Mouse (Mus musculus): ENCODE data around the gene RPS10-NUDT3. TPM values are rescaled to one million over a fixed set of nuclear protein-coding genes. Genes with fewer than 3 reads are reported as not detected.

RPS10-NUDT3 gene
- total RNA-seq, 2 experiments from 2014 or later = not detected

DNA sequence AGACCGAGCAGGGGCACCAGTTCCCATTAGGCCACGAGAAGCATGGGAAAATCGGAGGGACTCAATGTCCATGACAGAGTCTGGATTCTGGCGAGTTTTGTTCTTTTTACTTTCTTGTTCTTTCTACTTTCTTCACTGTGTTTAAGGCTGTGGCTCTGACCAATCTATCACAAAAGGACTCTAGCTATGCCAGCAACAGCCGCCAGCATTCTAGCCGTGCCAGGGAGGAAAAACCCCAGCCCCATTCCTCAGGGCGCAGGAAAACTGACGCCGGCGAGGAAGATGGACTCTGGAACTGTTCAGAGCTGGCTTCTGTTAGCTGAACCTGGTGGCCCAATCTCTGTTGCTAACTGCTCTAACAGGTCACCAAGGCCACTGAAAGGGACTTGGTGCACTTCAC, 56.5 kb downstream of the RPS10-NUDT3 start:
- intact Hi-C loops (cut with DNase I) = no loop called here
- peak; percentile 59 for DNase-seq

- peak; percentile 62 for DNase-seq
- intact Hi-C loops (cut with DNase I) = no loop called here
Observed at GRCm38 (mm10) chr17:27577468-27577867, 57.6 kb downstream of the RPS10-NUDT3 start.

DNA sequence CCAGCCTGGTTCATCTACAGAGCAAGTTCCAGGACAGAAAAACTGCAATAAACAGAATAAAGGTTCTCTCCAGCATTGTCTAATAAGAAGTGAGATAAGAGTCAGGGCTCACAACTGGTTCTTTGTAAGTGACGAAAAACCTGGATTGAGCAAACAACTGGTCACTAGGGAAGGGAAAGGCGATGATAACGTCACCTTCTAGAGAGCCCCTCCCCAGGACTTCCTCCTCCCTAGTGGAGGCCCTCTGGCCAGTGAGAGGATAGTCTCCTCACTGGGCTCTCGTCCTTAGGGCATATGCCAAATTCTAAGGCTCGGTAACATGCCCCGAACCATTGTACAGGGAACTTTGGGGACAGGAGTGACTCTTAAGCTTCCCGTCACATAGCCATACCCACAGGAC, 59.0 kb downstream of the RPS10-NUDT3 start:
- intact Hi-C loops (cut with DNase I) = no loop called here

DNA sequence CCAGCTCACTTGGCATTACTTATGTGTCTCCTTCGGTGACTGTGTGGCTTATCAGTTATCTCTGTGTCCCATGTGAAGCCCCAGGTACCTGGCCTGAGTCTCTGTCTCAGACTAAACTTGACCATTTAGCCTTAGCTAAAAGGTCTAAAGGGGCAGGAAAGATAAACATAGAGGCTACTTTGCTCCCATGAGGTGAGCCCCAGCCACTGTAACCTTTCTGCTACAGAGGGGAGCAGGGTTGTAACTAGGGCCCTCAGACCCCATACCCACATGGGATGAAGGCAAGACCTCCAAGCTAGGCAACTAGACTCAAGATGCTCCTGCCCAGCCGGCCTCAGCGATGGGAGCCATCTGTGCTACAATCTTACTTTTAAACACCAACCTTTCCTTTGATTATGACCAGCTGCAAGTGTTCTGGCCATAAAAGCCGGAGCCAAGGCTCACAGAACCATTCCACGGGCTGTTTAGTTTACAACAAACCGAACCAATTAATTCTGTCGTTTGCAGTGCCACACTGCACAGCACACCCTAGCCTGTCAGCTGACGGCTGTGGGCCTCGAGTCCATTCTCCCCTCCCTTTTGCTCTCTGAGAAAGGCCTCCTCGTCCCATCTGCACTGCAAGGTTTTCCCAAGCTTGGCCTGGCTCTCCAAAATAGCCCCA, 59.8 kb downstream of the RPS10-NUDT3 start:
- DNase-seq = no peak
- intact Hi-C loops (cut with DNase I) = no loop called here

More for the DNA sequence above, 59.0 kb downstream of the RPS10-NUDT3 start:
- DNase-seq = no peak

DNA sequence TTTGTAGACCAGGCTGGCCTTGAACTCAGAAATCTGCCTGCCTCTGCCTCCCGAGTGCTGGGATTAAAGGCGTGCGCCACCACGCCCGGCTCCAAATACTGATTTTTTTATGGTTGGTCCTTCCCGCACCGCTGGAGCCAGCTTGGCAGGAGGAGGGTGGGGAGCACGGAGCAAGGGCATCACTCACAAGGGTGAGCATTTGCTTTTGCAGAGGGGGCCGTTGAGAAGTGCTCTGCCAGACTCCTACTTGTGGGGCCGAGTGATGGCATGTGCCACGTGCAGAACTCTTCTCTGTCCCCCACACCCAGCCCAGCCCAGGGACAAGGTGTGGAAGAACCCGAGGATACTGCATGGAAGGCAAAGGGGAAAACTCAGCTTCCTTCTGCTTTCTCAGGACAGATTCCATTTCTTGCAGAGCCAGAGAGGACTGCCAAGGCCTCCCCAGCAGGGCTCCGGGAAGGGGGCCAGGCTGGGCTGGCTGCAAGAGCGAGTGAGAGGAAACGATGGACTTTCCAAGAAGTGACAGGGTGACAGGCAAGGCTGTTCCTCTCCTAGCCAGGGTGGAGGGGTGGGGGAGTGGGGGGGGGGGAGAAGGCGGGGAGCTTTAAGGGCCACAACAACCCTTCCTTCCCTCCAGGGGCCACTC, 60.4 kb downstream of the RPS10-NUDT3 start:
- intact Hi-C loops (cut with DNase I) = no loop called here
- peak; percentile 93 for DNase-seq

DNA sequence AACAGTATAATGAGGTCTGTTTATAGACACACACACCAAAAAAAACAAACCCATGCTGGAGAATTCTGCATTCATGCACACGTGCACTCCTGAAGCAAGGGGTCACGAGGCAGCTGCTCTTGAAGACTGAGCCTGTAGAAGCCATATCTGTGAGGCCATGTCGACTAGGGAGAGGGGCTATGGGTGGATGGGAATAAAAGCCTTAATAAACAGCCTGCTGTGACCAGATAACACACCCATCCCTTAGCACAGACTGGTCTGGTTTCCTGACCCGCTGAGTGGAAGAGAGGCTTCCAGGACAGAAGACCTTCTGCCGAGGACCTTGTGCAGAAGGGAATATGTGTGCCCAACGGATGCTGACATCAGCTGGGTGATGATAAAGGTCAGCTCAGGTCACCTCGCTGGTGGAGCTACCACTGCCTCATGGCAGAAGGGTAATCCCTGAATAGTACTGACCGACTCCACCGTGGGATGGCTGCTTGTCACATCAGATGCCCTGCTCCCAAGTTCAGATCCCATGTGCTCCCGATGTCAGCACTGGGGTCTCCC, 61.2 kb downstream of the RPS10-NUDT3 start:
- intact Hi-C loops (cut with DNase I) = no loop called here
- DNase-seq = no peak

- intact Hi-C loops (cut with DNase I) = no loop called here
- DNase-seq = no peak
Observed at GRCm38 (mm10) chr17:27571315-27571714, 63.7 kb downstream of the RPS10-NUDT3 start.

DNA sequence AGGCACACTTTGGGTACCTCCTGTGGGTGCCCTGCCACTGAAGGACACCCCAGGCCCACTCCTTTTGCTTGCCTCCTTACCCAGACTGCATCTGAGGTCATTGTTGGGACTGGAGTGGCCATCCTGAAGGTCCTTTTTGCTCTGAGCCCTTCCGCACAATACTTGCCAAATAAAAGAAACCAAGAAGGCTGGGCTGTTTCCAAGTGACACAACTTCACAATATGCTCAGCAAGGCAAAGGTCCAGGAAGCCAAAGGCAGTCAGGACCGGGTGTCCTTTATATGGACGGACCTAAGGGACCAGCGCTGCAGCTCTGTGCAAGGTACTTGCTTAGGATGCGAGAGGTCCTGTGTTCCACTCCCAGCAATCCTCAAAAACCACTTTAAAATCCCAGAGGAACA, 66.8 kb downstream of the RPS10-NUDT3 start:
- DNase-seq = no peak
- intact Hi-C loops (cut with DNase I) = loop anchor here (5.0 kb wide), 1 partner anchor 54 kb away; the partner anchor contains the start of gene Nudt3

DNA sequence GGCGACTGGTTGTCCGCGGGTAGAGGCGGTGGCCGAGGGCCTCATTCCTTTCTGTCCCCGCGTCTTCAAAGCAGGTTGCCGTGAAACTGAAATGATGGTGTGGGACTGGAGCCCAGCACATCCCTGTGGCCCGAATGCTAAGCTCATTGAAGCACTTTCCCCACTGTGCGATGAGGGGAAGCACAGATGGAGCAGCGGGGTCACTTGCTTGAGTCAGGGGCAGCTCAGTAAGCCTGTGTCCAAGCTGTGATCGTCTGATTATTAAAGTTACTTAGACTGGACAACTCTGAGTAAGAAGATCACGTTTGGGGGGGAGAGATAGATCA, 69.1 kb downstream of the RPS10-NUDT3 start:
- intact Hi-C loops (cut with DNase I) = loop anchor here (5.0 kb wide), 1 partner anchor 56 kb away; the partner anchor contains the start of gene Nudt3
- DNase-seq = no peak

- intact Hi-C loops (cut with DNase I) = loop anchor here (5.0 kb wide), 1 partner anchor 57 kb away; the partner anchor contains the start of gene Nudt3
- DNase-seq = peak; percentile 96
Observed at GRCm38 (mm10) chr17:27565163-27565941, 69.7 kb downstream of the RPS10-NUDT3 start, which contains the start of gene AI413582. Gene AI413582, minus strand, starts transcription at chr17:27565756.

DNA sequence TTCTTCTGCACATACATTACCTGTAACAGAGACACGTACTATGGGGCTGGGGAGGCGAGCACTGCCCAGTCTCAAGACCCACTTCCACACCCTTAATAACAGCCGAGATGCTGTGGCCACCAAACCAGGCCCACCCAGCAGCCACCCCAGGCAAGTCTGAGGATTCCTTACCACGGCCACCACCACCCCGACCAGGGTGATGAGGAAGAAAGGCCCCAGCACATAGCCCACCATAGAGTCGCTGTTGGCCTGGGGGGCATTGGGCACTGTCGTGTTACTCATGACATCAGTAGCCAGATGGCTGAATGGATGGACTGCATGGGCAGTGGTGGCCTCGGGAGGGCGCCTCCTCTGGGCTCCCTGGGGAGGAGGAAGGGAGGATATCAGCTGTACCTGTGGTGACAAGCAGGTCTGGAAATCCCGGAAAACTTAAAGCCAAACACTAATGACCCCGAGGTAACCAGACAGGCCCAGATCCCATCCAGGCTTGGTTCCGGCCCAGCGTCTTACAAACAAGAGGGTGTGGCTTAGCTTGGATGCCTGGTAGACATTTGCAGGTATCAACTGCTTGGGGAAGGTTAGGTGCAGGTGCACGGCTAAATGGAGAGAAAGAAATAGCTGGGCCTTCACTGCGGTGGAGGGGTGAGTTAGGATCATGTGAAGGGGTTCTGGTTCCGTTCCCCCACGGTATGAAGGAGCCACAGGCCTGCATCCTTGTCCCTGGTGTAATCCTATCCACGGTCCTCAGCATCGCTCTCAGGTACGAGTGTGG, 70.4 kb downstream of the RPS10-NUDT3 start:
- intact Hi-C loops (cut with DNase I) = loop anchor here (5.0 kb wide), 1 partner anchor 58 kb away; the partner anchor contains the start of gene Nudt3
- DNase-seq = no peak

DNA sequence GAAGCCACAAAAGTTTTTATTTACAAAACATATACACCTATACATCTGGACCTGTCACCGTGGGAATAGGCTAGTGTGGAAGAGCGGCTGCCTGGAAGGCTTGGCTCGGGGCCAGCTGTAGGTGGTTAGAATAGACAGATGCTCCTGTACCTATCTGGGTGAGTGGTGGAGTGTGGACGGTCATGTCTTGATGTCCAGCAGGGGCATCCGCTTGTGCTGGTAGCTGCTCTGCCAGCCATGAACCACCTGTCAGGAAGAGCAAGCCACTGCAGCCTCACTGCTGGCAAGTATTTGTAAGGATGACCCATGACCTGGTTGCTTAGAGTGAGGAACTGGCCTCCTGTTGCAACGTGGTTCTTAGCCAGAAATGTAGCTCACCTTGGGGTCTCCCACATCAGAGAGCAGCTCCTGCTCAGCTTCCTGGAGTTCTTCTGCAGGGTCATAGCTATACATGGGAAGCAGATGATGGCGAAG, 71.2 kb downstream of the RPS10-NUDT3 start:
- intact Hi-C loops (cut with DNase I) = no loop called here
- DNase-seq = no peak

GRCm38 (mm10) chr17:27561809-27562526, 73.1 kb downstream of the RPS10-NUDT3 start:
- no peak for DNase-seq
- intact Hi-C loops (cut with DNase I) = no loop called here

GRCm38 (mm10) chr17:27560926-27561480, 74.0 kb downstream of the RPS10-NUDT3 start:
- DNase-seq = no peak
- intact Hi-C loops (cut with DNase I) = no loop called here

GRCm38 (mm10) chr17:27559596-27559995, 75.4 kb downstream of the RPS10-NUDT3 start:
- DNase-seq = no peak
- intact Hi-C loops (cut with DNase I) = no loop called here

DNA sequence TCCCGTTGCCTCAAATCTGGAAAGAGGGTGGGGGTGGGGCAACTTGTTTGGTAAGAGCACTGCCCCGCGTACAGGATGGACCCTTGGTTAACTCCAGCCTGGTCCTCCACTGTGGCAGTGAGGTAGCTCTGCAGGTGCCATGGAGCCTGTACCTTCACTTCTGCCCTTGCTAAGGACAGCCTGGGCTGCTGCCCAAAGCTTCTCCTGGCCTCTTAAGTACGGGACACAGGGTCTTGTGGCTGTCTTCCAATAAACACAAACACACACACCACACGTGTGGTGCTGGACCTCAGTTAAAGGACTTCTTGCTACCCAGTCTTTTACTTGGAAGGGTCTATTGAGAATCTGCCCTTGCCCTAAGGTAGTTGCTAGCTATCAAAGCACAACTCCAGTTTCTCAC, 76.2 kb downstream of the RPS10-NUDT3 start:
- no peak for DNase-seq
- intact Hi-C loops (cut with DNase I) = no loop called here

DNA sequence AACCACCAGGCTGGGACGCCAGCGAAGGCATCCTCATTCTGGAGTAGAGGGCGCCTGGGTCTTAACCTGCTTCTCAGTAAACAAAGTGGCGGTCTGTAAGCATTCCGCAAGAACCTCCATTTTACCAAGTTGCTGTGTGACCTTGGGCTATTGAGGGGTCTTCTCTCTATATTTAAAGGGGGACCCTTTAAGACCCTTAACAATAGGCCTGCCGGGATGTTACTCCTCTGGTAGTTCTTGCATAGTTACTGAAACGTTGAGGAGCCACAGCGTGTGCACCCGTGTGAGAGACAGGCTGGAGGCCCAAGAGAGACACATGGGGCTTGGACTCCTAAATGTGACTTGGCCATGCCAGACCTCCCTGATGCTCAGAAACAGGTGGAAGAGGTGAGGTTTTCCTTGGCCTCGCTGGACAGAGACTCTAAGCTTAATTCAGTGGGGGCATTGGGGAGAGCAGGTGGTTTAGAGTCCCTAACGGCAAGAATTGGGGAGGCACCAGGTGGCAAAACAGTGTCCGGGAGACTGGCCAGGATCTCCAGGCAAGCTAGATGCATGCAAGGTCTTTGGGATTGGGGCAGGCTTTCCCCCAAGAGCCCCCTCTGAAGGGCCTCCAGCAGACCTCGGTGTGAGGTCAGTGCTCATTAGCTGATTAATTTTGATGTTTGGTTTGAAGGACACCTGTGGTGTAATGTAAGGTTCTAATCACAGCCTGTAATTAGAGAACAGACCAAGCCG, 76.9 kb downstream of the RPS10-NUDT3 start:
- peak; percentile 80 for DNase-seq

GRCm38 (mm10) chr17:27557181-27557926, 77.7 kb downstream of the RPS10-NUDT3 start:
- intact Hi-C loops (cut with DNase I) = no loop called here
- DNase-seq = peak; percentile 67

More for the DNA sequence above, 76.9 kb downstream of the RPS10-NUDT3 start:
- intact Hi-C loops (cut with DNase I) = no loop called here
